Mouse (Mus musculus) liver, postnatal 0 days (tissue): ENCODE data around the gene Ypel3. TPM values are rescaled to one million over a fixed set of nuclear protein-coding genes. Genes with fewer than 3 reads are reported as not detected.
A peak's percentile ranks its signal among the peaks of the same experiment; 100 is the strongest.

Experiments
- ATAC-seq: fragments of 200-750 bp; cut with Nextera tagmentation; 2 replicates; pipeline ENCODE4 v1.8.0; 2017; ENCODE audit warnings: mild to moderate bottlenecking, moderate library complexity
- DNase-seq: peaks from one replicate; pipeline ENCODE4 v3.0.0-alpha.2; 2016
- H3K27ac ChIP-seq: fragments of 300-500 bp; sonication (generic); 2 replicates; pipeline ENCODE4 v1.5.1; 2014; ENCODE audit warnings: antibody characterized with exemption, moderate library complexity, mild to moderate bottlenecking, low read depth
- H3K27me3 ChIP-seq: fragments of 300-500 bp; sonication (generic); 2 replicates; pipeline ENCODE4 v1.6.1; 2014; ENCODE audit warnings: low read length, control low read depth, mixed read lengths; ENCODE audit not compliant: insufficient read depth
- H3K36me3 ChIP-seq: fragments of 300-500 bp; sonication (generic); replicated peaks from 2 replicates; pipeline ENCODE4 v1.6.1; 2014; ENCODE audit warnings: mild to moderate bottlenecking, control low read depth, low read length, moderate library complexity, mixed read lengths; ENCODE audit not compliant: insufficient read depth
- H3K4me1 ChIP-seq: fragments of 300-500 bp; sonication (generic); 2 replicates; pipeline ENCODE4 v1.6.1; 2014; ENCODE audit warnings: antibody characterized with exemption, mild to moderate bottlenecking, control low read depth; ENCODE audit not compliant: insufficient read depth
- H3K4me2 ChIP-seq: fragments of 300-500 bp; sonication (generic); 2 replicates; pipeline ENCODE4 v1.6.1; 2014; ENCODE audit warnings: low read depth, mild to moderate bottlenecking, low read length, moderate library complexity, mixed read lengths
- H3K4me3 ChIP-seq: fragments of 300-500 bp; sonication (generic); 2 replicates; pipeline ENCODE4 v1.5.1; 2014; ENCODE audit warnings: low read depth, low read length
- H3K9ac ChIP-seq: fragments of 300-500 bp; sonication (generic); replicated peaks from 2 replicates; pipeline ENCODE4 v1.6.1; 2014; ENCODE audit warnings: mild to moderate bottlenecking, moderate library complexity
- H3K9me3 ChIP-seq: fragments of 300-500 bp; sonication (generic); 2 replicates; pipeline ENCODE4 v1.6.1; 2016; ENCODE audit warnings: mild to moderate bottlenecking, control low read depth, low read length, mixed read lengths
- CTCF ChIP-seq: sonication (generic); IDR thresholded peaks from 2 replicates; pipeline ENCODE4 v1.5.1; 2016; ENCODE audit warnings: antibody characterized with exemption, low read depth
- EP300 ChIP-seq: IDR thresholded peaks from 2 replicates; pipeline ENCODE4 v1.6.1; 2016; ENCODE audit warnings: antibody characterized with exemption, low read depth, mild to moderate bottlenecking
- WGBS: fragments of 180-500 bp; shearing (Covaris S2); extraction: QIAGEN DNeasy Blood & Tissue Kit; methylation state at CpG from one replicate; pipeline ENCODE4 v1.1.7; 2014; ENCODE audit not compliant: insufficient replicate concordance; 5-methylcytosine and 5-hydroxymethylcytosine counted together
- polyA plus RNA-seq: library from polyadenylated mRNA; unstranded; fragments of >200 nt; fragmentation: Nextera tagmentation; extraction: Ambion mirVana; gene quantifications from 2 replicates; pipeline ENCODE4 v1.2.1, GENCODE M21; 2015

Ypel3 gene
- polyA plus RNA-seq, 1 experiment from 2014 or later = 65.0 TPM

DNA sequence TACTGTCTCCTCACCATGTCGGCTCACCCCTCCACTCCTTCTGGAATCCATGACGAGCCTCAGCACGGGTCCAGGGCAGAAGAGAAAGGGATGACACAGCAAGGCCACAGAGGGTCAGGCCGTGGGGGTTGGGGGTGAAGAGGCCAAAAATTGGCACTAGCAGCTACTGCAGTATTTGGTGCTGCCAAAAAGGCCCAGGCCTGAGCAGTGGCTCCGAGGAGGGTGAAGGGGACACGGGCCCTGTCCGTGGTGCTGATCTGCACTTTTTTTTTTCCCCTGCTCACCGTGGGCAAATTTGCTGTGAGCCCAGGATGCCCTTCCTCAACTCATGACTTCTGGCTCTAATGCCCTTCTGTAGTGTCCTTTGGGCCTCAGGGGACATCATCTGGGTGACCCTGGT lies 48.6 kb downstream of the Ypel3 start:
- no peak for ATAC-seq
- WGBS = 20% methylated on average over 8 of the region's 8 CpGs

DNA sequence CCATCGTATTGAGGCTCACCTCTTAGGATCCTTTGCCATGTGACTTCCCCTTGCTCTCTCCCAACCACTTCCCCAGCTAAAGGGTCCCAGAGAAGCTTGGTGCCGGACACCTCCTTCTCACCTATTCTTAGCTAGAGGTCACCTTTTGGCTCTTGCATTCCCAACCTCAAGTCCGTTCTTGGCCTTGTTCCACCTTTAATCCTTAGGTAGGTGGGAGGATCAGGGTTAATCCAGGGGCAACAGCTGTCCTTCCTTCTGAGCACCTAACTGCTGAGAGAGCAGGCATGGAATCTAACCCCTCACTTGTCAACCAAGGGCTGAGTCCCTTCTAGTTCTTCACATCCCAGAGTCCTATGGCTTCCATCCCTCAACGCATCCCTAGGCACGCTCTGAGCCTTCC lies 49.2 kb downstream of the Ypel3 start:
- peaks cover 37% of the 10 kb centered on the region for H3K27me3 ChIP-seq
- no peaks in the 10 kb centered on the region for H3K9me3 ChIP-seq
- ATAC-seq (no peak), DNase-seq (no peak)
- 62% methylated on average over 5 of the region's 5 CpGs for WGBS
- H3K4me2 ChIP-seq = no peak overlapping the region
- TF ChIP-seq CTCF = no peak
- TF ChIP-seq EP300 = no peak
- H3K9ac ChIP-seq = no peak overlapping the region
- H3K27ac ChIP-seq = no peak overlapping the region
- H3K4me3 ChIP-seq = no peak overlapping the region
- H3K4me1 ChIP-seq = no peaks in the 10 kb centered on the region
- H3K36me3 ChIP-seq = no peaks in the 10 kb centered on the region

More for the DNA sequence above, 48.6 kb downstream of the Ypel3 start:
- Histone ChIP-seq H3K4me1 (no peaks in the 10 kb centered on the region), H3K36me3 (no peaks in the 10 kb centered on the region), H3K9me3 (no peaks in the 10 kb centered on the region), H3K27ac (no peak overlapping the region), H3K4me2 (no peak overlapping the region), H3K27me3 (peaks cover 37% of the 10 kb centered on the region), H3K4me3 (no peak overlapping the region), H3K9ac (no peak overlapping the region)
- TF ChIP-seq EP300 = no peak
- no peak for TF ChIP-seq CTCF
- DNase-seq = peak; percentile 53

Other genes with a start within 250 kb of the Ypel3 start
- gene Eif3c, start 210.5 kb upstream of the Ypel3 start, polyA plus RNA-seq = 78.4 and 90.9 TPM in 2 replicates
- 3.0 and 4.0 TPM in 2 replicates for gene Apobr, start 192.0 kb upstream of the Ypel3 start, polyA plus RNA-seq
- gene Cln3, start 191.1 kb upstream of the Ypel3 start, polyA plus RNA-seq = 12.3 and 14.6 TPM in 2 replicates
- 0.18 and 0.21 TPM in 2 replicates for gene Il27, start 182.0 kb upstream of the Ypel3 start, polyA plus RNA-seq
- gene Nupr1, start 146.1 kb upstream of the Ypel3 start, polyA plus RNA-seq = 4.0 and 4.5 TPM in 2 replicates
- gene Sgf29, start 127.6 kb upstream of the Ypel3 start, polyA plus RNA-seq = 22.7 and 22.8 TPM in 2 replicates
- 221 and 241 TPM in 2 replicates for gene Sult1a1, start 100.5 kb upstream of the Ypel3 start, polyA plus RNA-seq
- 86.5 and 93.5 TPM in 2 replicates for gene Bola2, start 81.6 kb upstream of the Ypel3 start, polyA plus RNA-seq
- gene Slx1b, start 81.2 kb upstream of the Ypel3 start, polyA plus RNA-seq = 2.6 and 3.7 TPM in 2 replicates
- 121 and 130 TPM in 2 replicates for gene Coro1a, start 69.2 kb upstream of the Ypel3 start, polyA plus RNA-seq
- 20.3 and 21.0 TPM in 2 replicates for gene Mapk3, start 17.4 kb upstream of the Ypel3 start, polyA plus RNA-seq
- 0.77 and 1.6 TPM in 2 replicates for gene Gdpd3, start 10.6 kb upstream of the Ypel3 start, polyA plus RNA-seq
- 0.14 and 0.29 TPM in 2 replicates for gene Tbx6, start 4.5 kb downstream of the Ypel3 start, polyA plus RNA-seq
- gene Ppp4c, start 15.5 kb downstream of the Ypel3 start, polyA plus RNA-seq = 69.9 and 72.1 TPM in 2 replicates
- gene Fam57b, start 20.7 kb downstream of the Ypel3 start, polyA plus RNA-seq = 0.06 and 0.09 TPM in 2 replicates
- not detected in 2 replicates for gene 4930451I11Rik, start 54.7 kb downstream of the Ypel3 start, polyA plus RNA-seq
- gene Doc2a, start 70.5 kb downstream of the Ypel3 start, polyA plus RNA-seq = not detected in 2 replicates
- 6.5 and 7.2 TPM in 2 replicates for gene Hirip3, start 85.0 kb downstream of the Ypel3 start, polyA plus RNA-seq
- 17.2 and 20.6 TPM in 2 replicates for gene Ino80e, start 85.4 kb downstream of the Ypel3 start, polyA plus RNA-seq
- gene Taok2, start 107.7 kb downstream of the Ypel3 start, polyA plus RNA-seq = 7.5 and 8.7 TPM in 2 replicates
- gene Tmem219, start 146.0 kb downstream of the Ypel3 start, polyA plus RNA-seq = 35.6 and 38.4 TPM in 2 replicates
- gene Kctd13, start 151.9 kb downstream of the Ypel3 start, polyA plus RNA-seq = 4.4 and 4.6 TPM in 2 replicates
- not detected in 2 replicates for gene Asphd1, start 172.6 kb downstream of the Ypel3 start, polyA plus RNA-seq
- 0.09 and 0.43 TPM in 2 replicates for gene Sez6l2, start 173.6 kb downstream of the Ypel3 start, polyA plus RNA-seq
- 33.2 and 37.4 TPM in 2 replicates for gene Cdipt, start 199.0 kb downstream of the Ypel3 start, polyA plus RNA-seq
- 0.68 and 1.0 TPM in 2 replicates for gene Cdiptos, start 199.1 kb downstream of the Ypel3 start, polyA plus RNA-seq
- 10.5 and 10.9 TPM in 2 replicates for gene Mvp, start 237.7 kb downstream of the Ypel3 start, polyA plus RNA-seq
- gene Pagr1b, start 239.5 kb downstream of the Ypel3 start, polyA plus RNA-seq = 0.26 TPM in 1 of 2 replicates, not detected in the other
- 12.2 and 13.8 TPM in 2 replicates for gene Pagr1a, start 240.4 kb downstream of the Ypel3 start, polyA plus RNA-seq
- gene Gm42742, start 244.1 kb downstream of the Ypel3 start, polyA plus RNA-seq = 4.5 and 7.8 TPM in 2 replicates
- 0.18 TPM in 1 of 2 replicates, not detected in the other for gene Prrt2, start 244.3 kb downstream of the Ypel3 start, polyA plus RNA-seq